Mouse (Mus musculus): Measurements from ENCODE around the gene Uchl1.

GRCm38 (mm10) chr5:66729306-66729705 is 53.4 kb downstream of the Uchl1 start:
- TF ChIP-seq CTCF (IDR thresholded peaks at IDR 0.05; ENCODE audit: low read depth) (no peak), EP300 (optimal IDR thresholded peaks at IDR 0.05) (no peak)
